Mouse (Mus musculus) forebrain, embryonic 13.5 days (tissue): ENCODE results near the gene Gabrd. TPM values are rescaled to one million over a fixed set of nuclear protein-coding genes. Genes with fewer than 3 reads are reported as not detected.
"Not testable (repeated sequence)": the region's sequence is repeated elsewhere in the genome, so short reads cannot be mapped to it uniquely, and the experiment has no call there.

Experiments
- ATAC-seq: fragments of 200-750 bp; cut with Nextera tagmentation; 2 replicates; pipeline ENCODE4 v1.8.0; 2017
- H3K27ac ChIP-seq: fragments of 300-500 bp; sonication (generic); 2 replicates; pipeline ENCODE4 v1.5.1; 2015; ENCODE audit warnings: inconsistent platforms, mild to moderate bottlenecking, moderate library complexity
- H3K27me3 ChIP-seq: fragments of 300-500 bp; sonication (generic); 2 replicates; pipeline ENCODE4 v1.6.1; 2015; ENCODE audit warnings: mild to moderate bottlenecking, inconsistent platforms
- H3K36me3 ChIP-seq: fragments of 300-500 bp; sonication (generic); 2 replicates; pipeline ENCODE4 v1.6.1; 2015; ENCODE audit warnings: mild to moderate bottlenecking, inconsistent platforms; ENCODE audit not compliant: poor library complexity, severe bottlenecking
- H3K4me1 ChIP-seq: fragments of 300-500 bp; sonication (generic); 2 replicates; pipeline ENCODE4 v1.6.1; 2015; ENCODE audit warnings: inconsistent platforms
- H3K4me2 ChIP-seq: fragments of 300-500 bp; sonication (generic); 2 replicates; pipeline ENCODE4 v1.6.1; 2015; ENCODE audit warnings: inconsistent platforms, mild to moderate bottlenecking, moderate library complexity
- H3K4me3 ChIP-seq: fragments of 300-500 bp; sonication (generic); 2 replicates; pipeline ENCODE4 v1.5.1; 2015; ENCODE audit warnings: mild to moderate bottlenecking, inconsistent platforms
- H3K9ac ChIP-seq: fragments of 300-500 bp; sonication (generic); 2 replicates; pipeline ENCODE4 v1.6.1; 2015; ENCODE audit warnings: mild to moderate bottlenecking, inconsistent platforms
- H3K9me3 ChIP-seq: fragments of 300-500 bp; sonication (generic); replicated peaks from 2 replicates; pipeline ENCODE4 v1.6.1; 2016; ENCODE audit warnings: inconsistent platforms
- WGBS: fragments of 180-500 bp; shearing (Covaris S2); methylation state at CpG from one replicate; pipeline ENCODE4 v1.1.7; 2015; 5-methylcytosine and 5-hydroxymethylcytosine counted together
- polyA plus RNA-seq: library from polyadenylated mRNA; unstranded; fragments of >200 nt; fragmentation: Nextera tagmentation; extraction: Ambion mirVana; gene quantifications from 2 replicates; pipeline ENCODE4 v1.2.1, GENCODE M21; 2015

The Gabrd gene
- 0.31 and 0.35 TPM in 2 replicates for polyA plus RNA-seq

GRCm38 (mm10) chr4:155397511-155398221 is at the start of gene Gabrd:
Gabrd (minus strand) TSS chr4:155398112.
- Histone ChIP-seq H3K27me3 (peaks cover 60% of the 10 kb centered on the region), H3K36me3 (no peaks in the 10 kb centered on the region), H3K9me3 (no peaks in the 10 kb centered on the region), H3K9ac (no peak within 1 kb of the TSS), H3K4me2 (peak within 1 kb of the TSS; percentile 71), H3K27ac (no peak within 1 kb of the TSS), H3K4me3 (peak within 1 kb of the TSS; percentile 41), H3K4me1 (peaks cover 11% of the 10 kb centered on the region)
- WGBS = 1% methylated on average over 38 of the region's 57 CpGs
- peak; percentile 45; the same call in 1 of the 2 replicates for ATAC-seq

- Histone ChIP-seq H3K27ac (no peak overlapping the region), H3K9me3 (no peaks in the 10 kb centered on the region), H3K4me3 (no peak overlapping the region), H3K27me3 (no peaks in the 10 kb centered on the region), H3K9ac (no peak overlapping the region), H3K36me3 (no peaks in the 10 kb centered on the region), H3K4me2 (no peak overlapping the region), H3K4me1 (no peaks in the 10 kb centered on the region)
- 74% methylated on average over 3 of the region's 3 CpGs for WGBS
- no peak for ATAC-seq
Measured at GRCm38 (mm10) chr4:155442808-155443207, 44.9 kb upstream of the Gabrd start.

GRCm38 (mm10) chr4:155433993-155434392 is 36.1 kb upstream of the Gabrd start:
- H3K4me1 ChIP-seq = no peaks in the 10 kb centered on the region
- no peak overlapping the region for H3K4me3 ChIP-seq
- no peak overlapping the region for H3K4me2 ChIP-seq
- no peaks in the 10 kb centered on the region for H3K9me3 ChIP-seq
- H3K36me3 ChIP-seq = no peaks in the 10 kb centered on the region
- no peak for ATAC-seq
- 91% methylated on average over 5 of the region's 5 CpGs for WGBS
- H3K9ac ChIP-seq = no peak overlapping the region
- no peak overlapping the region for H3K27ac ChIP-seq
- no peaks in the 10 kb centered on the region for H3K27me3 ChIP-seq

- no peaks in the 10 kb centered on the region for H3K9me3 ChIP-seq
- H3K27ac ChIP-seq = no peak overlapping the region
- H3K4me2 ChIP-seq = no peak overlapping the region
- no peaks in the 10 kb centered on the region for H3K4me1 ChIP-seq
- H3K9ac ChIP-seq = no peak overlapping the region
- no peak overlapping the region for H3K4me3 ChIP-seq
- 93% methylated on average over 6 of the region's 6 CpGs for WGBS
- no peak for ATAC-seq
- H3K36me3 ChIP-seq = no peaks in the 10 kb centered on the region
- no peaks in the 10 kb centered on the region for H3K27me3 ChIP-seq
Measured at GRCm38 (mm10) chr4:155432358-155432757, 34.4 kb upstream of the Gabrd start.

- no peak for ATAC-seq
Measured at GRCm38 (mm10) chr4:155429202-155429601, 31.3 kb upstream of the Gabrd start.

GRCm38 (mm10) chr4:155428442-155428841 is 30.5 kb upstream of the Gabrd start:
- no peaks in the 10 kb centered on the region for H3K27me3 ChIP-seq
- no peaks in the 10 kb centered on the region for H3K36me3 ChIP-seq
- no peak overlapping the region for H3K27ac ChIP-seq
- H3K4me1 ChIP-seq = no peaks in the 10 kb centered on the region
- H3K4me2 ChIP-seq = no peak overlapping the region
- no peak for ATAC-seq
- H3K9ac ChIP-seq = no peak overlapping the region
- no peak overlapping the region for H3K4me3 ChIP-seq
- H3K9me3 ChIP-seq = no peaks in the 10 kb centered on the region

More at GRCm38 (mm10) chr4:155429202-155429601, 31.3 kb upstream of the Gabrd start:
- Histone ChIP-seq H3K9ac (no peak overlapping the region), H3K27ac (no peak overlapping the region), H3K36me3 (no peaks in the 10 kb centered on the region), H3K9me3 (no peaks in the 10 kb centered on the region), H3K4me1 (no peaks in the 10 kb centered on the region), H3K27me3 (no peaks in the 10 kb centered on the region), H3K4me2 (no peak overlapping the region), H3K4me3 (no peak overlapping the region)
- 86% methylated on average over 3 of the region's 3 CpGs for WGBS

GRCm38 (mm10) chr4:155426272-155426671 is 28.4 kb upstream of the Gabrd start:
- Histone ChIP-seq H3K4me1 (no peaks in the 10 kb centered on the region), H3K36me3 (no peaks in the 10 kb centered on the region), H3K9ac (no peak overlapping the region), H3K27me3 (no peaks in the 10 kb centered on the region), H3K27ac (no peak overlapping the region), H3K9me3 (no peaks in the 10 kb centered on the region), H3K4me2 (no peak overlapping the region), H3K4me3 (no peak overlapping the region)
- no peak for ATAC-seq
- WGBS = 89% methylated on average over 6 of the region's 6 CpGs

GRCm38 (mm10) chr4:155423988-155424387 is 26.1 kb upstream of the Gabrd start:
- WGBS = 90% methylated on average over 5 of the region's 5 CpGs

GRCm38 (mm10) chr4:155421412-155422370 is 23.8 kb upstream of the Gabrd start:
- not testable (repeated sequence) for H3K4me2 ChIP-seq

More at GRCm38 (mm10) chr4:155423988-155424387, 26.1 kb upstream of the Gabrd start:
- no peak overlapping the region for H3K4me3 ChIP-seq
- no peak overlapping the region for H3K27ac ChIP-seq
- H3K9ac ChIP-seq = no peak overlapping the region
- H3K27me3 ChIP-seq = no peaks in the 10 kb centered on the region
- 0 out of 2 replicates have a peak, but pooled peaks cover 8% of the 10 kb centered on the region for H3K36me3 ChIP-seq
- H3K4me1 ChIP-seq = no peaks in the 10 kb centered on the region
- H3K9me3 ChIP-seq = no peaks in the 10 kb centered on the region
- H3K4me2 ChIP-seq = no peak overlapping the region
- no peak for ATAC-seq

GRCm38 (mm10) chr4:155420137-155420536 is 22.2 kb upstream of the Gabrd start:
- Histone ChIP-seq H3K36me3 (0 out of 2 replicates have a peak, but pooled peaks cover 8% of the 10 kb centered on the region), H3K9ac (no peak overlapping the region), H3K27ac (no peak overlapping the region), H3K4me1 (no peaks in the 10 kb centered on the region), H3K4me2 (no peak overlapping the region), H3K4me3 (no peak overlapping the region), H3K9me3 (no peaks in the 10 kb centered on the region), H3K27me3 (no peaks in the 10 kb centered on the region)
- 84% methylated on average over 3 of the region's 3 CpGs for WGBS
- no peak for ATAC-seq

More at GRCm38 (mm10) chr4:155421412-155422370, 23.8 kb upstream of the Gabrd start:
- H3K9ac ChIP-seq, H3K27ac ChIP-seq, H3K9me3 ChIP-seq, H3K36me3 ChIP-seq, ATAC-seq, H3K27me3 ChIP-seq, H3K4me1 ChIP-seq, H3K4me3 ChIP-seq: not testable (repeated sequence)
- WGBS = 88% methylated on average over 21 of the region's 30 CpGs

GRCm38 (mm10) chr4:155414656-155415235 is 16.8 kb upstream of the Gabrd start:
- Histone ChIP-seq H3K9ac (no peak overlapping the region), H3K27me3 (no peaks in the 10 kb centered on the region), H3K27ac (no peak overlapping the region), H3K9me3 (no peaks in the 10 kb centered on the region), H3K4me1 (peaks cover 3% of the 10 kb centered on the region; the same call in 1 of the 2 replicates), H3K4me2 (no peak overlapping the region), H3K36me3 (no peaks in the 10 kb centered on the region), H3K4me3 (no peak overlapping the region)
- WGBS = 86% methylated on average over 9 of the region's 9 CpGs
- no peak for ATAC-seq
